Mouse (Mus musculus): ENCODE measurements around the gene Dhcr7. TPM values are rescaled to one million over a fixed set of nuclear protein-coding genes. Genes with fewer than 3 reads are reported as not detected.

Gene Dhcr7
- polyA plus RNA-seq, 1 experiment, result 70.7 TPM

- no peak for DNase-seq
- Histone ChIP-seq H3K4me1 (ENCODE audit: control insufficient read depth, insufficient read depth, low read length) (peaks cover 10% of the 10 kb centered on the region), H3K27ac (ENCODE audit: insufficient read depth, low read length) (no peak overlapping the region), H3K4me3 (replicated peaks; ENCODE audit: insufficient read depth, low read depth, low read length) (no peak overlapping the region), H3K27me3 (ENCODE audit: control insufficient read depth, insufficient read depth, low read length) (no peaks in the 10 kb centered on the region)
- WGBS, result 71% methylated on average over 3 of the region's 3 CpGs
- no peak for TF ChIP-seq POLR2A (IDR thresholded peaks at IDR 0.05; ENCODE audit: borderline replicate concordance, insufficient read depth, low read length)
- no peak for TF ChIP-seq CTCF (IDR thresholded peaks at IDR 0.05; ENCODE audit: borderline replicate concordance, insufficient read depth, low read depth, low read length)
Measured at GRCm38 (mm10) chr7:143834972-143835371, 12.0 kb downstream of the Dhcr7 start.

GRCm38 (mm10) chr7:143837705-143838358 is 14.9 kb downstream of the Dhcr7 start:
- 47% methylated on average over 3 of the region's 3 CpGs for WGBS

GRCm38 (mm10) chr7:143840121-143840520 is 17.2 kb downstream of the Dhcr7 start:
- peak; percentile 31 to 60 for DNase-seq
- TF ChIP-seq CTCF (IDR thresholded peaks at IDR 0.05; ENCODE audit: borderline replicate concordance, insufficient read depth, low read depth, low read length) (no peak), POLR2A (IDR thresholded peaks at IDR 0.05; ENCODE audit: borderline replicate concordance, insufficient read depth, low read length) (no peak)
- Histone ChIP-seq H3K4me3 (replicated peaks; ENCODE audit: insufficient read depth, low read depth, low read length) (no peak overlapping the region), H3K27me3 (ENCODE audit: control insufficient read depth, insufficient read depth, low read length) (no peaks in the 10 kb centered on the region), H3K27ac (ENCODE audit: insufficient read depth, low read length) (no peak overlapping the region), H3K4me1 (ENCODE audit: control insufficient read depth, insufficient read depth, low read length) (peaks cover 5% of the 10 kb centered on the region)
- WGBS, result 55% methylated on average over 5 of the region's 5 CpGs

More at GRCm38 (mm10) chr7:143837705-143838358, 14.9 kb downstream of the Dhcr7 start:
- Histone ChIP-seq H3K4me3 (replicated peaks; ENCODE audit: insufficient read depth, low read depth, low read length) (no peak overlapping the region), H3K27me3 (ENCODE audit: control insufficient read depth, insufficient read depth, low read length) (no peaks in the 10 kb centered on the region), H3K27ac (ENCODE audit: insufficient read depth, low read length) (no peak overlapping the region), H3K4me1 (ENCODE audit: control insufficient read depth, insufficient read depth, low read length) (peaks cover 7% of the 10 kb centered on the region)
- TF ChIP-seq CTCF (IDR thresholded peaks at IDR 0.05; ENCODE audit: borderline replicate concordance, insufficient read depth, low read depth, low read length), result no peak
- no peak for TF ChIP-seq POLR2A (IDR thresholded peaks at IDR 0.05; ENCODE audit: borderline replicate concordance, insufficient read depth, low read length)
- DNase-seq, result no peak

- Histone ChIP-seq H3K27ac (ENCODE audit: insufficient read depth, low read length) (no peak overlapping the region), H3K4me1 (ENCODE audit: control insufficient read depth, insufficient read depth, low read length) (no peaks in the 10 kb centered on the region; the same call in 1 of the 2 replicates), H3K4me3 (replicated peaks; ENCODE audit: insufficient read depth, low read depth, low read length) (no peak overlapping the region), H3K27me3 (ENCODE audit: control insufficient read depth, insufficient read depth, low read length) (no peaks in the 10 kb centered on the region)
- DNase-seq, result no peak
- 97% methylated on average over 8 of the region's 8 CpGs for WGBS
- TF ChIP-seq CTCF (IDR thresholded peaks at IDR 0.05; ENCODE audit: borderline replicate concordance, insufficient read depth, low read depth, low read length) (no peak), POLR2A (IDR thresholded peaks at IDR 0.05; ENCODE audit: borderline replicate concordance, insufficient read depth, low read length) (no peak)
Measured at GRCm38 (mm10) chr7:143841301-143841700, 18.4 kb downstream of the Dhcr7 start.

- no peak for DNase-seq
- Histone ChIP-seq H3K4me3 (replicated peaks; ENCODE audit: insufficient read depth, low read depth, low read length) (no peak overlapping the region), H3K27ac (ENCODE audit: insufficient read depth, low read length) (no peak overlapping the region), H3K4me1 (ENCODE audit: control insufficient read depth, insufficient read depth, low read length) (no peaks in the 10 kb centered on the region), H3K27me3 (ENCODE audit: control insufficient read depth, insufficient read depth, low read length) (no peaks in the 10 kb centered on the region)
- WGBS, result 93% methylated on average over 5 of the region's 5 CpGs
- TF ChIP-seq CTCF (IDR thresholded peaks at IDR 0.05; ENCODE audit: borderline replicate concordance, insufficient read depth, low read depth, low read length) (no peak), POLR2A (IDR thresholded peaks at IDR 0.05; ENCODE audit: borderline replicate concordance, insufficient read depth, low read length) (no peak)
Measured at GRCm38 (mm10) chr7:143848127-143848767, 25.3 kb downstream of the Dhcr7 start.

- no peaks in the 10 kb centered on the region for H3K27me3 ChIP-seq (ENCODE audit: control insufficient read depth, insufficient read depth, low read length)
- no peak overlapping the region for H3K4me3 ChIP-seq (replicated peaks; ENCODE audit: insufficient read depth, low read depth, low read length)
- no peak for TF ChIP-seq CTCF (IDR thresholded peaks at IDR 0.05; ENCODE audit: borderline replicate concordance, insufficient read depth, low read depth, low read length)
- no peak for TF ChIP-seq POLR2A (IDR thresholded peaks at IDR 0.05; ENCODE audit: borderline replicate concordance, insufficient read depth, low read length)
- 95% methylated on average over 7 of the region's 8 CpGs for WGBS
- no peaks in the 10 kb centered on the region for H3K4me1 ChIP-seq (ENCODE audit: control insufficient read depth, insufficient read depth, low read length)
- DNase-seq, result no peak
- H3K27ac ChIP-seq (ENCODE audit: insufficient read depth, low read length), result no peak overlapping the region
Measured at GRCm38 (mm10) chr7:143848768-143849482, 26.0 kb downstream of the Dhcr7 start.

GRCm38 (mm10) chr7:143866538-143866937 is 43.6 kb downstream of the Dhcr7 start, which contains the start of gene Gm498:
Gene Gm498, plus strand, starts transcription at chr7:143866838.
- no peak for TF ChIP-seq POLR2A (IDR thresholded peaks at IDR 0.05; ENCODE audit: borderline replicate concordance, insufficient read depth, low read length)
- no peak for TF ChIP-seq CTCF (IDR thresholded peaks at IDR 0.05; ENCODE audit: borderline replicate concordance, insufficient read depth, low read depth, low read length)
- no peaks in the 10 kb centered on the region for H3K27me3 ChIP-seq (ENCODE audit: control insufficient read depth, insufficient read depth, low read length)
- no peaks in the 10 kb centered on the region for H3K4me1 ChIP-seq (ENCODE audit: control insufficient read depth, insufficient read depth, low read length)
- H3K4me3 ChIP-seq (replicated peaks; ENCODE audit: insufficient read depth, low read depth, low read length), result no peak within 1 kb of the TSS
- no peak within 1 kb of the TSS for H3K27ac ChIP-seq (ENCODE audit: insufficient read depth, low read length)
- DNase-seq, result no peak
- 84% methylated on average over 2 of the region's 2 CpGs for WGBS

Data from cerebellum, adult 2 months (tissue).